Mouse (Mus musculus) small intestine, adult 2 months (tissue): ENCODE measurements at regions not wholly inside any gene's neighbourhood (a gene's known extent, or its start where the extent isn't known, plus 50 kb on each side); places are given as distances from the start of the nearest gene placed in this dataset.

Source experiments
- CTCF ChIP-seq: fragments of 200-500 bp; IDR thresholded peaks from 2 replicates; pipeline ENCODE4 v1.5.1; 2012; ENCODE audit warnings: low read depth, mild to moderate bottlenecking, control low read depth, inconsistent platforms, low read length, moderate library complexity, mixed read lengths; ENCODE audit not compliant: insufficient replicate concordance, insufficient read length; ENCODE audit errors: extremely low read depth
- POLR2A ChIP-seq: fragments of 200-500 bp; IDR thresholded peaks from 2 replicates; pipeline ENCODE4 v1.6.1; 2012; ENCODE audit warnings: low read depth, mild to moderate bottlenecking, control low read depth, inconsistent platforms, low read length, moderate library complexity

DNA sequence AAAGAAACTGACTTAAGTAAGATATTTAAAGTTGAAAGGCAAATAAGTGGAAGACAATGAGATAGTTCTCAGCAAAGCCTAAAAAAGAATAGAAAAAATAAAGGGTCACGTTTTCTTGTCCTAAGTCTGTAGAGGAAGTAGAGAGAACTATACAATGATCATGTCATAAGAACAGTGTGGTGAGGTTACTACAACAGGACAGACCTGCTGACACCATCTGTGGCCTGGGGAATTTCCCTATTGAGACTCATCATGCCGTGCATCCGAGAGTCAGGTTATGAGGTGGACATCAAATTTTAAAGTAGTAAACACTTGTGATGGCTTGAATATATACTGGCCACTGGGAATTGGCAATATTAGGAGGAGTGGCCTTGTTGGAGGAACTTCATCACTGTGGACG lies 522.1 kb downstream of the Arl4a start:
- no peak for TF ChIP-seq POLR2A
- no peak for TF ChIP-seq CTCF
